Mouse (Mus musculus) limb, embryonic 14.5 days (tissue): ENCODE measurements around the gene Trim42. TPM values are rescaled to one million over a fixed set of nuclear protein-coding genes. Genes with fewer than 3 reads are reported as not detected.

Source experiments
- ATAC-seq: fragments of 200-750 bp; cut with Nextera tagmentation; 2 replicates; pipeline ENCODE4 v1.8.0; 2017; ENCODE audit warnings: low read depth, moderate number of reproducible peaks, moderate TSS enrichment; ENCODE audit not compliant: low FRiP score
- DNase-seq: peaks from one replicate; pipeline ENCODE4 v3.0.0-alpha.2; 2015; ENCODE audit warnings: low spot score
- H3K27ac ChIP-seq: fragments of 300-500 bp; sonication (generic); replicated peaks from 2 replicates; pipeline ENCODE4 v1.5.1; 2014; ENCODE audit warnings: low read depth, mild to moderate bottlenecking, low read length, moderate library complexity, mixed read lengths
- H3K27me3 ChIP-seq: fragments of 300-500 bp; sonication (generic); 2 replicates; pipeline ENCODE4 v1.6.1; 2014; ENCODE audit warnings: low read length, mixed read lengths; ENCODE audit not compliant: control insufficient read depth, insufficient read depth
- H3K36me3 ChIP-seq: fragments of 300-500 bp; sonication (generic); 2 replicates; pipeline ENCODE4 v1.6.1; 2014; ENCODE audit warnings: mild to moderate bottlenecking, low read length, moderate library complexity, mixed read lengths; ENCODE audit not compliant: control insufficient read depth, insufficient read depth
- H3K4me1 ChIP-seq: fragments of 300-500 bp; sonication (generic); 2 replicates; pipeline ENCODE4 v1.6.1; 2014; ENCODE audit warnings: antibody characterized with exemption, low read length, mixed read lengths; ENCODE audit not compliant: control insufficient read depth, insufficient read depth
- H3K4me2 ChIP-seq: fragments of 300-500 bp; sonication (generic); replicated peaks from 2 replicates; pipeline ENCODE4 v1.6.1; 2014; ENCODE audit warnings: low read depth, mild to moderate bottlenecking, low read length, moderate library complexity; ENCODE audit not compliant: severe bottlenecking
- H3K4me3 ChIP-seq: fragments of 300-500 bp; sonication (generic); replicated peaks from 2 replicates; pipeline ENCODE4 v1.5.1; 2014; ENCODE audit warnings: low read length
- H3K9ac ChIP-seq: fragments of 300-500 bp; sonication (generic); 2 replicates; pipeline ENCODE4 v1.6.1; 2014; ENCODE audit warnings: mild to moderate bottlenecking, low read depth, low read length, moderate library complexity; ENCODE audit not compliant: severe bottlenecking
- H3K9me3 ChIP-seq: fragments of 300-500 bp; sonication (generic); 2 replicates; pipeline ENCODE4 v1.6.1; 2016; ENCODE audit warnings: low read length; ENCODE audit not compliant: control insufficient read depth
- POLR2A ChIP-seq: fragments of 200-500 bp; IDR thresholded peaks from 2 replicates; pipeline ENCODE4 v1.8.0; 2012; ENCODE audit warnings: inconsistent platforms, mild to moderate bottlenecking, moderate library complexity, borderline replicate concordance; ENCODE audit not compliant: insufficient read depth, insufficient read length; ENCODE audit errors: extremely low read depth
- WGBS: fragments of 180-500 bp; shearing (Covaris S2); extraction: QIAGEN DNeasy Blood & Tissue Kit; methylation state at CpG from one replicate; pipeline ENCODE4 v1.1.7; 2014; 5-methylcytosine and 5-hydroxymethylcytosine counted together
- polyA plus RNA-seq, 2 experiments: library from polyadenylated mRNA; depleted of rRNA in 1 of 2; stranded (reverse) in 1 of 2; unstranded in 1 of 2; fragments of >200 nt; fragmentation: Nextera tagmentation in 1 of 2; extraction: Ambion mirVana in 1 of 2; gene quantifications; 2 replicates each; pipeline versions ENCODE4 v1.2.1 to v1.2.3; 2012 to 2014

Trim42 gene
- polyA plus RNA-seq (2012; rRNA removed), result not detected in 2 replicates
- not detected in 2 replicates for polyA plus RNA-seq (2014; fragmentation: Nextera tagmentation; extraction: Ambion mirVana)

DNA sequence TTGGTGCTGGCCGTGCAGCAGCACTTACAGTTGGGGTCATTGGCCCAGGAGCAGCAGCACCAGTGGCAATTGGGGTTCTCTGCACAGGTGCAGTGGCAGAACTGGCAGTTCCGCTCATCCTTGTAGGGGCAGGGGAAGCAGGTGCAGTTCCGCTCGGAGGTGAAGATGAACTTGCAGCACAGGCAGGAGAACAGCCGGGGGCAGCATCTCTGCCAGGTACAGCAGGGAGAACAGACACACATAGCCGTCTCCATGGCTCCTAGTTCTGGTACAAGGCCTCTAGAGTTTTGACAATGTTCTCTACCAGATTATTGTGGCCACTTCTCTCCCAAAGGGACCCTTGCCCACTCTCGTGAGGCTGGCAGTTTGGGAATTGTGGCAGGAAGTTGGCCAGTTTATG lies at the start of gene Trim42:
Gene Trim42 (minus strand): TSS at position 368 of the 400 bp plus-strand sequence.
- WGBS, result 78% methylated on average over 7 of the region's 7 CpGs
- H3K9ac ChIP-seq, result no peak within 1 kb of the TSS
- no peaks in the 10 kb centered on the region for H3K27me3 ChIP-seq
- H3K4me3 ChIP-seq, result no peak within 1 kb of the TSS
- no peak for ATAC-seq
- H3K36me3 ChIP-seq, result no peaks in the 10 kb centered on the region
- no peaks in the 10 kb centered on the region for H3K9me3 ChIP-seq
- H3K4me2 ChIP-seq, result no peak within 1 kb of the TSS
- no peak within 1 kb of the TSS for H3K27ac ChIP-seq
- no peak for TF ChIP-seq POLR2A
- no peak for DNase-seq
- H3K4me1 ChIP-seq, result no peaks in the 10 kb centered on the region

DNA sequence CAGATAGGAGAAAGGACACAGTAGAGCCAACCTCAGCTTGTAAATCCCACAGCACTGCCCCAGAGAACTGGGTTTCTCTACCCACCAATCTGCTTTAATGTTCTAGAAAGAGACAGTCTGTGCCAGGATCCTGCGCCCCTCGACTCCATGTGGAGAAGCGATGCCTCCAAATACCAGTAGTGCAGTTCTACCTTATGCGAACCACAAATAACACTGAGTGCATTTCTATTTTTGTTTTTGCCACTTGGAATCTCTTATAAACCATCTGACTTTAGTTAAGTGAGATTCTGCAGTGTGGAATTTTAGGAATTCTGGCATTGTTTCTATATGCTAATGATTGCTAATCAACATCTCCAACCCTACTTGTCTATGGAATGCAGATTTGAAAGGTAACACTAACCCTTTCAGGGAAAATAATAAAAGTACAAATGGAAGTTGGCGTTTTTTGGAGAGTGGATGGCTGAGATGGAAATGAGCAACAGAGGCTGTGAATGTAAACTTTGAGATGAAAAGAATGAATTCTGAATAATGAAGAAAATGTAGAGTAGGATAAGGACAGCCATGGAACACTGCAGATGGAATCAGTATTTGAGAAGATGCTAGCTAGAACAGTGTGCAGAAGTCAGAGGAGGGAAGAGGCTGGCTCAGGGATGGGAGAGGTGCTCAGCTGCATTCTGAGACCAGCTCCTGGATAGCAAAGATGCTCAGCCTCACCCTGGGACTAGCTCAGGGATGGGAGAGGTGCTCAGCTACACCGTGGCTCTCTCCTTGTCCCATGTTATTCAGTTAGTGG lies 45.3 kb upstream of the Trim42 start:
- Histone ChIP-seq H3K27ac (no peak overlapping the region), H3K27me3 (no peaks in the 10 kb centered on the region), H3K4me1 (no peaks in the 10 kb centered on the region), H3K4me2 (no peak overlapping the region), H3K9me3 (no peaks in the 10 kb centered on the region), H3K9ac (no peak overlapping the region), H3K4me3 (no peak overlapping the region), H3K36me3 (no peaks in the 10 kb centered on the region)
- TF ChIP-seq POLR2A, result no peak
- 73% methylated on average over 6 of the region's 6 CpGs for whole genome bisulfite sequencing
- ATAC-seq (no peak), DNase-seq (no peak)

DNA sequence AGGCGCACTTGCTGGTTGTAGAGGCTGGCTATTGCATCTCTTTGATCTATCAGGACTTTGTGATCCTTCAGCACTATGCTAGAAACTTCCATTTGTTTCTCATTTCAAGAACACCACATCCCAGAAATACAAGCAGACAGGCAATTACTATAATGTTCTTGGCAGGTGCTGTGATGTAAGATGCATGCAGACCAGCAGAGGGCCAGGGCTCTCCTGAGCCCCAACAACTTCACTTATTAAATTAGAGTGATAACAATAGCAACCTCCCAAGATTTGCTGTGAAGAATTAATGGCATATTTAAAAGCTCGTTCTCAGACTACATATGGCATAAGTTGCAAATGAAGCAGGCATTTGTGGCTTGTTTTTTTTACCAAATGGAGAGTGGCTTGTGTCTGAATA lies 38.4 kb upstream of the Trim42 start:
- no peak for TF ChIP-seq POLR2A
- Histone ChIP-seq H3K4me3 (no peak overlapping the region), H3K9me3 (no peaks in the 10 kb centered on the region), H3K36me3 (no peaks in the 10 kb centered on the region), H3K9ac (no peak overlapping the region), H3K27ac (no peak overlapping the region), H3K4me1 (no peaks in the 10 kb centered on the region), H3K27me3 (no peaks in the 10 kb centered on the region), H3K4me2 (no peak overlapping the region)
- ATAC-seq, result no peak
- WGBS, result 69% methylated on average over 2 of the region's 2 CpGs
- DNase-seq, result no peak

DNA sequence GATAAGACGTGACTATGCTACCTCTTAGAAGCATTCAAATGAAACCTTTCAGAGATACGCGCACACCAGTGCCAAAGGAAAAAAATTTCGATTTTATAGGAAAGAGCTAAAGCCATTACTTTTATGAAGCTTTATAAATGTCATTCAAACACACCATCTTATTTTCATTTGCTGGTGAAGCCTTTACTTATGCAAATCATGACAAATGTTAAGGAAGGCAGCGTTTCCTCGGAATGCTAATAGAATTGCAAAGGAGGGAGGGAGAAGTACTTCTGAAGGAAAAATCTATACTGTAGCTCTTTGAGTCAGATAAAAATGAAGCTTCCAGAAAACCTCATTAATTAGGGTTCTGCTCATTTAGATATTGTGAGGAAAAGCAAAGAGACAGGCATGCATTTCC lies 13.3 kb downstream of the Trim42 start:
- no peaks in the 10 kb centered on the region for H3K4me1 ChIP-seq
- no peaks in the 10 kb centered on the region for H3K36me3 ChIP-seq
- WGBS, result 73% methylated on average over 6 of the region's 6 CpGs
- no peak overlapping the region for H3K4me2 ChIP-seq
- DNase-seq (no peak), ATAC-seq (no peak)
- TF ChIP-seq POLR2A, result no peak
- H3K27me3 ChIP-seq, result no peaks in the 10 kb centered on the region
- no peak overlapping the region for H3K27ac ChIP-seq
- H3K9me3 ChIP-seq, result no peaks in the 10 kb centered on the region
- H3K4me3 ChIP-seq, result no peak overlapping the region
- H3K9ac ChIP-seq, result no peak overlapping the region

DNA sequence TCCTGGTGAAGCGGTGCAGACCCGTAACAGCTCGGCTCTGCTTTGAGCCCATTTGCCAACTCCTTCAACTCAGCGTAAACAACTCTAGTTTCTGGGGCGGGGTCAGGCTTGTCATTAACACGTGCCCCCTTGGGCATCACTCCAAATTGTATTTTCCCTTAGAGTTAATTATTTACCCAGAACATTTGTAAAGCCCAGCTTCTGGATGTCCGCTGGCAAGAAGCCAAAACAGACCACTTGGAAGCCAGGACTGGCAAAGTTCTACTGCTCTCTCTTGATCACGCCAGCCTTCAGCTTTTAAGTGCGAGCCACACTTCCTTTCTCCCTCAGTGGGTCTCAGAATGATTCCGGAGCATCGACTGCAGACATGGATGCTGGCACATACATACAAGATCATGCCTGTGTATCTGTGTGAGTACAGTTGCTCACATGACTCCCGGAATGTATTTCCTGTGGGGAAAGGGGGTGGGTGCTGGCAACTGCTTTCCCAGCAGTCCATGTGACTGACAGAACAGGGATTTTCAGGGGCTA lies 24.9 kb downstream of the Trim42 start:
- no peak overlapping the region for H3K27ac ChIP-seq
- no peak overlapping the region for H3K4me2 ChIP-seq
- H3K9ac ChIP-seq, result no peak overlapping the region
- H3K4me3 ChIP-seq, result no peak overlapping the region
- 41% methylated on average over 12 of the region's 12 CpGs for WGBS
- TF ChIP-seq POLR2A, result no peak
- ATAC-seq (no peak), DNase-seq (peak; percentile 68)
- H3K27me3 ChIP-seq, result no peaks in the 10 kb centered on the region
- peaks cover 9% of the 10 kb centered on the region for H3K4me1 ChIP-seq
- H3K9me3 ChIP-seq, result no peaks in the 10 kb centered on the region
- no peaks in the 10 kb centered on the region for H3K36me3 ChIP-seq

DNA sequence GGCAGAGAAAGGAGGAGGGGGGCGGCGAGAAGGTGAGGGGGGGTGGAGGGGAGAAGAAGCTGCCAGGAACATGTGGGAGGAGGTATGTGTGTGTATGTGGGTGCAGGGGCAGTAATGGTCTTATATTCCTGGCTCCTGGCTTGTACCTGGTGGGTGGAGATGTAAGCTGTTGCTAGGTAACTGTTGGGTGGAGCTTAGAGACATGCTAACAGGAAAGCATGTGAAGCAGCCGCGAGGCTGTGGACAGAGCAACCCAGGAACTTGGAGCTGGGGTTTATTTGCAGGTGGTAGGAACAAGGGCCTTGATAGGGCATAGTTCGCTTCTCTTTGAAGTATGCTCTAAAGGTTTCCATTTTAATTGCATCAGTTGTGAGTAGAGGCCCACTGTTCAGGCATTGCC lies 28.0 kb downstream of the Trim42 start:
- ATAC-seq, result no peak
- 64% methylated on average over 5 of the region's 5 CpGs for WGBS
- TF ChIP-seq POLR2A, result no peak

More for the DNA sequence above, 28.0 kb downstream of the Trim42 start:
- no peak for DNase-seq
- H3K4me2 ChIP-seq, result no peak overlapping the region
- no peaks in the 10 kb centered on the region for H3K36me3 ChIP-seq
- H3K9me3 ChIP-seq, result no peaks in the 10 kb centered on the region
- no peak overlapping the region for H3K9ac ChIP-seq
- H3K27me3 ChIP-seq, result no peaks in the 10 kb centered on the region
- H3K4me3 ChIP-seq, result no peak overlapping the region
- H3K27ac ChIP-seq, result no peak overlapping the region
- peaks cover 9% of the 10 kb centered on the region for H3K4me1 ChIP-seq
